Mouse (Mus musculus) liver, postnatal 0 days (tissue): ENCODE data around the gene Ccdc163.
A peak's percentile ranks its signal among the peaks of the same experiment; 100 is the strongest.

Experiments used
- CTCF ChIP-seq: sonication (generic); IDR thresholded peaks from 2 replicates; pipeline ENCODE4 v1.5.1; 2016; ENCODE audit warnings: antibody characterized with exemption, low read depth
- EP300 ChIP-seq: IDR thresholded peaks from 2 replicates; pipeline ENCODE4 v1.6.1; 2016; ENCODE audit warnings: antibody characterized with exemption, low read depth, mild to moderate bottlenecking

DNA sequence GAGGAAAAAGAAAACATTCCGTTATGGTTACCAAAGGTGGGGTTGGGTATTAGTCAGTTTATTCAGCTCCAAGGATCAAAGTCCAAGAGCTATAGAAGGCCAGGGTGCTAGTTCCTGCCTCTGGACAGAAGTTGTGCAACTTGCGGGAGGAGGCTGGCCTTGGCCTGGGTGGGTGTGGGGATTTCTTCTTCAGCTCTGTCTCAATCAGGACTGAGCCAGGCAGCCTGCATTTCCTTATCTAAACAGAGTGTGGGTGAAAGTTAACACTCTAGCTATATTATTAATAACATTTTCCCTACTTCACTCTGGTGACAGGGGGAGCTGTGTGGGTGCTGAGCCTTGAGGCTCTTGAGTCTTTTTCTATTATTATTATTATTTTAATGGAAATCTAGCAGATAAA, 35.5 kb upstream of the Ccdc163 start:
- TF ChIP-seq CTCF (peak; percentile 15; the same call in 1 of the 2 replicates), EP300 (peak; percentile 85; the same call in 1 of the 2 replicates)
